Mouse (Mus musculus): ENCODE measurements around the gene Lmx1a. TPM values are rescaled to one million over a fixed set of nuclear protein-coding genes. Genes with fewer than 3 reads are reported as not detected.

Lmx1a gene
- polyA plus RNA-seq, 1 experiment from 2014 or later = 2.2 TPM

DNA sequence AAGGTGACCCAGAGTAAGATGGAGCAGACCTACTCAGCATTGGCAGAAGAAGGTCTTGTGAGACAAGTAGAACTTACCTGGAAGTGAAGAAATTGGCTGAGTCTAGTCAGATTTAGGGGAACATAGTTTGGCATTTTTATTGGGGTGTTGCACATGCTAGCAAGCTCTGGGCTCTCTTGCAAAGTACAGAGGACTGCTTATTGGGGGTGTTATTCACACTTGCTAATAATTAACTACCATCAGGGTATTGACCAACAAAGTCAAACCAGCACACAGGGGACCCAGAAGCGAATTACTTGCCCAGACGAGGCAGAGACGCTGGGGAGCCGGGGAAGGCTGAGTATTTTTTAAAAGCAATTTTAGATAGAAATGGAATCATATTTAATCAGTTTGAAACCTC, 77.6 kb downstream of the Lmx1a start:
- no peak for DNase-seq (ENCODE audit: low spot score)
- Histone ChIP-seq H3K27ac (no peak overlapping the region), H3K36me3 (no peaks in the 10 kb centered on the region), H3K4me3 (no peak overlapping the region), H3K4me1 (peaks cover 4% of the 10 kb centered on the region; the same call in 1 of the 2 replicates), H3K9me3 (no peaks in the 10 kb centered on the region), H3K27me3 (ENCODE audit: insufficient read depth, poor library complexity, severe bottlenecking) (peaks cover 17% of the 10 kb centered on the region)
- whole genome bisulfite sequencing = 80% methylated on average over 4 of the region's 4 CpGs

DNA sequence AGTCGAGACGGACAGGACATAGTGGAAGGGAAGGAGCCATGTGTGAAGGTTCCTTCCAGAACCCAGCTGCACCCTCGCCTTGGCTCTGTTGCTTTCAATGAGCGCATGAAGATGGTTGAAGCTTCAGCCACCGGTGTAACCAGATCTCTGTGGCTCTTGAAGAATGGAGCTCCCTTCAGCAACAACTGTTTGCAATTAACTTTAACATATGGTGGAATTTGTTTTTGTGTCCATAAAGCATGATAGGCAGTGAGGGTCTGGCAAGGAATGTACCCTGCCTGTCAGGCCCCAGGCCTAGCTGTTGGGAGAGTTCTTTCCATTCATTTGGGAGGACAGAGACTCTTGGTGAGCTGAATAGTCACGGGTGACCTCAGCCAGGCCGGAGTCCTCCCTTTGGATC, 81.4 kb downstream of the Lmx1a start:
- no peak overlapping the region for H3K27ac ChIP-seq
- WGBS = 79% methylated on average over 7 of the region's 7 CpGs

DNA sequence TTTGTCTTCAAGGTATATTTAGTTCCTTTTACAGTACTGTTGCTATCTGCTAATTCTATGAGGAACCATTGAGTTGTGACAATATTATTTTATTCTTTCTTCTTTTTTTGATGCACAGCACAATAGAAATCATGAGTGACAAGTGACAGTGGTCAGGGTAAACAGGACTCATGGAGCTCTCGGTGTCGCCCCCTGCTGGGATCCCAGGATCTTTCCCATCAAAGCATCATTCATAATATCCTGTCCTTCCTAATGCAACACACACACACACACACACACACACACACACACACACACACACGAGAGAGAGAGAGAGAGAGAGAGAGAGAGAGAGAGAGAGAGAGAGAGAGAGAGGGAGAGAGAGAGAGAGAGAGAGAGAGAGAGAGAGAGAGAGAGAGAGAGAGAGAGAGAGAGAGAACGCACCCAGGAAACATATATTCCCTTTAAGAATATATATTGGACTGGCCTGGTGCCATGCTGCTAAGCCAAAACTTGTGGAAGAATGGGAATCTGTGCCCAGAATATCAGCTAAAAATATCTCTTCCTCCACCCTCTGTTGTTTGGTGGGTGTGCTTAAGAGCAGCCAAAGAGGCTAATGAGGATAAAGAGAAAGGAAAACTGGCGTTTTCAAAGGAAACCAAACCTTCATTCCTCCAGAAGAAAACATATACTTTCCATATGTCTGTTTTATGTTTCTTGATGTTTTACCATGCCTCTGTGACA, 90.9 kb downstream of the Lmx1a start:
- H3K4me1 ChIP-seq = no peaks in the 10 kb centered on the region
- no peak overlapping the region for H3K27ac ChIP-seq
- H3K9me3 ChIP-seq = no peaks in the 10 kb centered on the region
- no peaks in the 10 kb centered on the region; the same call in 1 of the 2 replicates for H3K27me3 ChIP-seq (ENCODE audit: insufficient read depth, poor library complexity, severe bottlenecking)
- H3K36me3 ChIP-seq = no peaks in the 10 kb centered on the region
- no peak for DNase-seq (ENCODE audit: low spot score)
- WGBS = 64% methylated on average over 4 of the region's 5 CpGs
- no peak overlapping the region for H3K4me3 ChIP-seq

More for the DNA sequence above, 81.4 kb downstream of the Lmx1a start:
- H3K4me1 ChIP-seq = no peaks in the 10 kb centered on the region
- H3K36me3 ChIP-seq = no peaks in the 10 kb centered on the region
- no peak for DNase-seq (ENCODE audit: low spot score)
- no peaks in the 10 kb centered on the region for H3K27me3 ChIP-seq (ENCODE audit: insufficient read depth, poor library complexity, severe bottlenecking)
- H3K9me3 ChIP-seq = no peaks in the 10 kb centered on the region
- H3K4me3 ChIP-seq = no peak overlapping the region

DNA sequence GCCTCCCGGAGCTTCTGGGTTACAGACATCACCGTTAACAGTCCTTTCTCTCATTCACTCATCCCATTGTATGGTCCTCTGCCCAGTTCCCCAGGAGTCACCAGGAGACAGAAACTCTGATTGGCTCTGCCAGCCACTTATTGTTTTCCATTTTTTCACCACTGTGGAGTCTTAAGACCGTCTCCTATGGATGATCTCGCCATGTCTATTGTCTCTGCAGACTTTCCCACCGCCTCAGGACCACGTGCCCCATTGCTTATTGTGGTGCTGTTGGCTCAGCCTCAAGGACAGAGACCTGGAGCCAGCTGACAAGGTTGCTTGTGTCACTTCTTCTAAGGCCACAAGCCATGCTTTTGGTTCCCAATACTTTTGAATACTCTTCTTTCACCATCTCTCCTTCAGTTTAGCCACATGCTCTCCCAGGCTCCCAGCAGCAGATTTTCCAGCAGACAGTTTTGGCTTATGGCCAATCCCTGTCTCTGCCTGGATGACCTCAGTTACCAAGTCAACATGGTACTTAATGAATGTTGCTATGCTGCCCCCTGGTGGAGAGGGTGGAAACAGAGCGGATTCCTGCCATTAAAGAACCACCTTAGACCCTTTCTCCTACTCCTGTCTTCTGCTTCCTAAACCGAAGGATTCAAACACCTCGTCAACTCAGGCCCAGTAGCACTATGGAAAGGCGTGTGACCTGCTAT, 92.9 kb downstream of the Lmx1a start:
- no peaks in the 10 kb centered on the region for H3K36me3 ChIP-seq
- H3K27me3 ChIP-seq (ENCODE audit: insufficient read depth, poor library complexity, severe bottlenecking) = peaks cover 4% of the 10 kb centered on the region; the same call in 1 of the 2 replicates
- DNase-seq (ENCODE audit: low spot score) = peak; percentile 84
- 62% methylated on average over 10 of the region's 10 CpGs for WGBS
- no peak overlapping the region for H3K4me3 ChIP-seq
- no peaks in the 10 kb centered on the region for H3K4me1 ChIP-seq
- H3K9me3 ChIP-seq = no peaks in the 10 kb centered on the region
- H3K27ac ChIP-seq = no peak overlapping the region

DNA sequence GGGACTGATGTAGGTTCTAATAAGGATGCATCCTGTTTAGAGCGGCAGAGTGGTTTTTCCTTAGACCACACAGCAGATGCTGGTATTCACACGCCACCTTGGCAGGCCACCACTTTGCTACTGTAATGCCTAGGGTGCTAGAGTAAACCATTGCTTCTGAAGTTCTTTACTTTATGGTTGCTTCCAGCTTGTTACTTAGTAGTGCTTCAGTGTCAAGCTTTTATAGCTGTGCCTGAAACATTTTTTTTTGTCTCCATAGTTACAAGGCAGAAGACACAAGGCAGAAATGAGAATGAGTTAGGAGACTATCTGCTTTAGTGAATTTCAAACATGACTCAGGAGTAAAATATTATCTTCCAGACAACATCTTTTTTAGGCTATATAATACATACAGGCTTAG, 95.0 kb downstream of the Lmx1a start:
- WGBS = 84% methylated on average over 2 of the region's 2 CpGs
- DNase-seq (ENCODE audit: low spot score) = no peak
- H3K4me1 ChIP-seq = no peaks in the 10 kb centered on the region

DNA sequence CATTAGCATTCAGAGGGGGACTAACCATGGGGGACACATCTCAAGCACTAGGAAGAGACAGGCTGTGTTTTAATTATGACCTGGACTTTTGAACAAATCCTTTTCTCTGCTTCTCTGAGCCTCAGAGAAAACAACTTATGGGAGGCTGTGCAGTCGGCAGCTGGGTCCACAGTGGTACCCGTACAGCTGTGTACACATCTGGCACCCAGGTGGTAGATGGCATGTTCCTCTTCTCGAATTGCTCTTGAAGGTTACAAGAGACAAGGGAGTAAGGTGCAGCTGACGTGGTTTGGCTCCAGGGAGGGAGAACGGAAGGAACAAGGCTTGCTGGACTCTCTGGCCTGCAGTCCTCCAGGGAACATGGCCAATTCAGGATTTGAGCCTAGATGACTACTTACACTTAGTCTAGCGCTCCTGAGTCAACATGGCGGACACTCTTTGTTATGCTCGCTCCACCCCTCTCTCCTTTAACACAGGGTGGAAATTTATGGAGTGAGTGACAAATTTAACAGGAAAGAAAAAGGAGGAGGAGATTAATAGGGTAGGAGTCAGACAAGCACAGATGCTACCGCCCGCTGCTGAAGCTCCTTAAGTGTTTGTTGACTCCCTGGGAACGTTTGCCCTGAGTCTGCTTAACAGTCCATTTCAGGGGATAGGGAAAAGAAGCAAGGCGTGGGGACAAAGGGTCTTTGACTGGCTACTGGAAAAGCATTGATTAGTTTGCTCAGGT, 99.8 kb downstream of the Lmx1a start:
- no peak for DNase-seq (ENCODE audit: low spot score)
- Histone ChIP-seq H3K9me3 (no peaks in the 10 kb centered on the region), H3K27me3 (ENCODE audit: insufficient read depth, poor library complexity, severe bottlenecking) (peaks cover 4% of the 10 kb centered on the region), H3K4me1 (peaks cover 8% of the 10 kb centered on the region), H3K36me3 (no peaks in the 10 kb centered on the region), H3K27ac (no peak overlapping the region), H3K4me3 (no peak overlapping the region)
- WGBS = 71% methylated on average over 12 of the region's 12 CpGs

More for the DNA sequence above, 95.0 kb downstream of the Lmx1a start:
- Histone ChIP-seq H3K36me3 (no peaks in the 10 kb centered on the region), H3K27me3 (ENCODE audit: insufficient read depth, poor library complexity, severe bottlenecking) (peaks cover 4% of the 10 kb centered on the region), H3K4me3 (no peak overlapping the region), H3K9me3 (no peaks in the 10 kb centered on the region), H3K27ac (no peak overlapping the region)

DNA sequence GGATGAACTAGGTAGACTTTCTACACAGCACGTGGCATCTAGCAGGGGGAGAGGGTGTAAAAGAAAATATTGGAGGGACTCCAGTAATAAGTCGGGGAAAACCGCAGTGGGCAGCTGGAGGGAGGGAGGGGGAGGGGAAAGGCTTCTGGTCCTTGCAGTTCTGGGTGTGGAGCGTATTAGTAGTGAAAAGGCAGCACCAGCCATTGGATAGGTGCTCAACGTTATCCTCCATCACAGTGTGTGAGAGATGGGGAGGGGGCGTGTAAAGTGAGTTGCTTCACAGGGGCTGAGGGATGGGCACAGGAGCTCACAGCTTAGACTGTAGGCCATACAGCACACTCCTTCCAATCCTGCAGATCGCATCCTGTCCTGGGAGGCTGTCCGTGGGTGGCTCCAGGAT, 100.4 kb downstream of the Lmx1a start:
- Histone ChIP-seq H3K9me3 (no peaks in the 10 kb centered on the region), H3K4me1 (peaks cover 8% of the 10 kb centered on the region), H3K27me3 (ENCODE audit: insufficient read depth, poor library complexity, severe bottlenecking) (peaks cover 4% of the 10 kb centered on the region), H3K36me3 (no peaks in the 10 kb centered on the region), H3K27ac (no peak overlapping the region), H3K4me3 (no peak overlapping the region)
- 67% methylated on average over 8 of the region's 8 CpGs for WGBS
- DNase-seq (ENCODE audit: low spot score) = no peak

DNA sequence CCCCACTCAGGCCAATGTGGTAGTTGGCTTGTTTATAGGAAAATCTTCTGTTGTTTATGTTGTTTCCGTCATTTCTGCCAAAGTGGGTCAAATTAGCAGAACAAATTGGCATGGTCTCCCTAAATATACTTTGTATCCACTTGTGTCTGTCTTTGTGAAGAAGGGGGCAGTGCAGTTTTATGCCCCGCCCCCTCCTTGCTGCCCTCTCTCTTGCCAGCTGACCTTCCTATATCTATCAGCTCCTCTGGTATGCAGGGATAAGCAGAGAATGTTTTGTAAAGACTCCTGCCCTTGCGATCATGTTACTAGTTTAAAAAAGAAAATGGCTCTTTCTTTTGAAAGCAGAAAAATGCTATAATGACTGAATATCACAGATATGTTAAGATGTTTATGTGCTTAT, 101.7 kb downstream of the Lmx1a start:
- peaks cover 4% of the 10 kb centered on the region for H3K27me3 ChIP-seq (ENCODE audit: insufficient read depth, poor library complexity, severe bottlenecking)
- no peaks in the 10 kb centered on the region for H3K36me3 ChIP-seq
- 53% methylated on average over 3 of the region's 3 CpGs for WGBS
- H3K4me1 ChIP-seq = peaks cover 8% of the 10 kb centered on the region
- peak; percentile 39 for DNase-seq (ENCODE audit: low spot score)
- no peaks in the 10 kb centered on the region for H3K9me3 ChIP-seq
- no peak overlapping the region for H3K27ac ChIP-seq
- H3K4me3 ChIP-seq = no peak overlapping the region

DNA sequence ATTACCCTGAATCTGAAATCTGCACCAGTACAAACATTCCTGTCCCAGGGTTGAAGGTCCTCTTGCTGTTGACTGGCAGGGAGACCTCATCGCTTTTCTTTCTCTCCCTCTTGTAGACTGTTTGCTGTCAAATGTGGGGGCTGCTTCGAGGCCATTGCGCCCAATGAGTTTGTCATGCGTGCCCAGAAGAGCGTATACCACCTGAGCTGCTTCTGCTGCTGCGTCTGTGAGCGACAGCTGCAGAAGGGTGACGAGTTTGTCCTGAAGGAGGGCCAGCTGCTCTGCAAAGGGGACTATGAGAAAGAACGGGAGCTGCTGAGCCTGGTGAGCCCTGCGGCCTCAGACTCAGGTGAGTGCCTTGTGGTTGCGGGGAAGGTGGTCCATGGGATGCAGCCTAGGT, 102.2 kb downstream of the Lmx1a start:
- Histone ChIP-seq H3K4me1 (peaks cover 8% of the 10 kb centered on the region), H3K36me3 (no peaks in the 10 kb centered on the region), H3K27ac (no peak overlapping the region), H3K9me3 (no peaks in the 10 kb centered on the region), H3K27me3 (ENCODE audit: insufficient read depth, poor library complexity, severe bottlenecking) (peaks cover under 1% of the 10 kb centered on the region; the same call in 1 of the 2 replicates), H3K4me3 (no peak overlapping the region)
- WGBS = 68% methylated on average over 11 of the region's 11 CpGs
- peak; percentile 68 for DNase-seq (ENCODE audit: low spot score)

DNA sequence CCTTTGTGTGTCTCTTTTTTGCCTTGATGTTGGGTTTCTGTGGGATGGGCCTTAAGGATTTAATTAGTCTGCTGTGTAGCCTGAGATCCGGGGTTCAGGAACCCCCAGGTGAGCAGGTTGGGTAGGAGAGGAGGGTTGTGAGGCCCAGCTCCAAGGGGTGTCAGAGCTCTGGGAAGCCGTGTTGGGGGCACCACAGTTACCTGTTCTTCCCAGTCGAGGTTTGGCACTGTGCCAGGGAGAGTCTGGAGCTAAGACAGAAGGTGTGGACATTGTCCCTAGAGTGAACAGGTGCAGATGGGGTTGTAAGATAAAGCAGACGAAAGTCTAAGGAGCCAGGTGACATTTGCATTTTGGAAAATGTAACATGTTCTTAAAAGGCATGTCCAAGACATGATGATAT, 112.9 kb downstream of the Lmx1a start:
- 42% methylated on average over 4 of the region's 4 CpGs for WGBS
- Histone ChIP-seq H3K4me1 (peaks cover 10% of the 10 kb centered on the region), H3K4me3 (no peak overlapping the region), H3K27me3 (ENCODE audit: insufficient read depth, poor library complexity, severe bottlenecking) (peaks cover 59% of the 10 kb centered on the region), H3K36me3 (no peaks in the 10 kb centered on the region), H3K27ac (no peak overlapping the region), H3K9me3 (no peaks in the 10 kb centered on the region)
- DNase-seq (ENCODE audit: low spot score) = peak; percentile 70

DNA sequence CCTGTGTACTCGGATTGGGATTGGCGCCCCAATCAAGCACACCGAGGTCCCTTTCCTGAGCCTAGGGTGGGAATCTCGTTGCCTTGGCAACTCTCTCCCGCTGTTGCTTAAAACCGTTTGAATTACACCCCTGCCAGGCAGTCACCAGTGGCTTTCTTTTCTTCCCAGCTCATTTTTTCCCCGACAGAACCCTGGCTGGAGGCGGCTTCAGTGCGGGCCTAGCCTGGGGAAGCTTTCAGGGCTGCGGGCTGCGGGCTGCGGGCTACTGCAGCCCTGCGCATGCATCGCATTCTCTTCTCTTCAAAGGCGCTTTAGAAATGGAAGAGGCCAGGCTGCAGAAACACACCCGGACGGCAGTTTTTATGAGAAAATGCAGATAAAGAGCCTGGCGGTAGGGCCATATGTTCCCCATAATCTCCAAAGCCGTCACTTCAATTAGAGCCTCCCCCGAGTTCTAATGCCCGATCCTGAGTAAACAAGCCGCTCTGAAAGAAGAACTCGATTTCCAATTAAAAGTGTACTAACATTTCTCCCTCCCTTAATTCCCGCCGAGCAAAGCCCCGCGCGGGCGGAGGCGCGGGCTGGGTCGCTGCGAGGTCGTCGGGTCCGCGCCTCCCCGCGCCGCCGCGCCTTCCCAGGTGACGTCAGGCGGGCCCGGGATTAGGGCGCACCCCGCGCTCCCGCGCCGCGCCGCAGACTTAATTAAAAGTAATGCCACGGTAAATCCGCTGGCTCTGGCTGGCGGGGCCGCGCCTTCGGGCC, 113.7 kb downstream of the Lmx1a start:
- Histone ChIP-seq H3K36me3 (no peaks in the 10 kb centered on the region), H3K9me3 (no peaks in the 10 kb centered on the region), H3K4me1 (peaks cover 10% of the 10 kb centered on the region), H3K27ac (peak overlapping the region; percentile 70), H3K27me3 (ENCODE audit: insufficient read depth, poor library complexity, severe bottlenecking) (peaks cover 59% of the 10 kb centered on the region), H3K4me3 (peak overlapping the region; percentile 68)
- WGBS = 1% methylated on average over 59 of the region's 59 CpGs
- DNase-seq (ENCODE audit: low spot score) = peak; percentile 75

DNA sequence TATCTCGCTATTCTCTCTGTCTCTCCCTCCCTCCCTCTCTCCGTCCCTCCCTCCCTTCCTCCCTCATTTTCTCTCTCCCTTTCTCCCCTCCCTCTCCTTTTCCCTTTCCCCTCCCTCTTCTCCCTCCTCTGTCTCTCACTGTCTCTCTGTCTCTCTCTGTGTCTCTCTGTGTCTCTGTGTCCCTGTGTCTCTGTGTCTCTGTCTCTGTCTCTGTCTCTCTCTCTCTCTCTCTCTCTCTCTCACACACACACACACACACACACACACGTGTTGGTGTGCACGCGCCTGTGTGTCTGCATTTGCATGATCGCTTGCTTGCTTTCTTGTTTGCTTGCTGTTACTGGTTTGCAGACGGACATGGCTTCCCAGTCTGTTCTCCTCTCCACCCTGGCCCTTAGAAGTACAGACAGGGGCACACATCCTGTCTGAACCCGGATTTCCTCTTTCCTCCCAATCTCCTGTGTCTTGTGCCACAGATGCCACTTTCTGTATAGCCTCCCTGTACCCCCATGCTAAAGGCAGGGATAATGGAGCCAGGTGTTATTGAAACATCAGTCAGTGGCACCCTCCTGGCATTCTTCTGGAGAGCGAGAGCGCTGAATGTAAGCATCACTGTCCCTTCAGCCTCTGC, 114.4 kb downstream of the Lmx1a start:
- H3K4me1 ChIP-seq = peaks cover 10% of the 10 kb centered on the region
- no peaks in the 10 kb centered on the region for H3K36me3 ChIP-seq
- peak overlapping the region; percentile 68 for H3K4me3 ChIP-seq
- 13% methylated on average over 10 of the region's 10 CpGs for WGBS
- DNase-seq (ENCODE audit: low spot score) = peak; percentile 70
- H3K9me3 ChIP-seq = no peaks in the 10 kb centered on the region
- H3K27me3 ChIP-seq (ENCODE audit: insufficient read depth, poor library complexity, severe bottlenecking) = peaks cover 62% of the 10 kb centered on the region
- H3K27ac ChIP-seq = peak overlapping the region; percentile 70
